In genomic region chr8:105288231-105288630, GRCm38 (mm10) we compare ENCODE assay signal across 9 mouse cellular contexts. TPM values are rescaled to one million over a fixed set of nuclear protein-coding genes. Genes with fewer than 3 reads are reported as not detected.
DNase-seq lines count a peak whose midpoint lies in the region; ATAC-seq lines count a peak whose summit lies in the region.
"Had no signal": no experiment of that assay in that cellular context is flagged by ENCODE, and none has a peak within 500 bp of the region (broad histone marks: within the 10 kb centered on the region; RNA-seq: fewer than 3 reads in every experiment).

No protein-coding gene starts in this region.

- DNase-seq in ovary, postnatal 36 days (ENCODE audit: low spot score) = peak; percentile 2
- no peak for DNase-seq in ovary, adult 18-20 months (ENCODE audit: low spot score)
- no peak for DNase-seq in forebrain, embryonic 10.5 days (ENCODE audit: extremely low spot score, low spot score)
- no peak for DNase-seq in intestine, embryonic 14.5 days (ENCODE audit: low spot score)
- no peak for DNase-seq in layer of hippocampus, adult 9-10 months (ENCODE audit: low spot score)
- no peak for DNase-seq in testis, postnatal 10 days (ENCODE audit: low spot score)
- no peak for DNase-seq in natural killer cell, adult 2 months (ENCODE audit: low spot score in 2 of 2)

- peaks cover 55% of the 10 kb centered on the region for H3K27me3 ChIP-seq in forebrain, embryonic 10.5 days (ENCODE audit: poor library complexity, severe bottlenecking)
- H3K27me3 ChIP-seq in intestine, embryonic 14.5 days (replicated peaks; ENCODE audit: control insufficient read depth, insufficient read depth, low read length) = peaks cover 10% of the 10 kb centered on the region
- H3K27me3 ChIP-seq in neural tube, embryonic 14.5 days (ENCODE audit: control insufficient read depth, insufficient read depth, low read length) = no peaks in the 10 kb centered on the region

- peaks cover 20% of the 10 kb centered on the region for H3K36me3 ChIP-seq in forebrain, embryonic 10.5 days (replicated peaks)
- peaks cover 5% of the 10 kb centered on the region for H3K36me3 ChIP-seq in intestine, embryonic 14.5 days (ENCODE audit: control insufficient read depth, insufficient read depth, low read length)
- H3K36me3 ChIP-seq in neural tube, embryonic 14.5 days (ENCODE audit: control insufficient read depth, insufficient read depth, low read length) = peaks cover 11% of the 10 kb centered on the region; the same call in 1 of the 2 replicates

- H3K27ac ChIP-seq in forebrain, embryonic 10.5 days = peak overlapping the region; percentile 96; the same call in 1 of the 2 replicates
- H3K27ac ChIP-seq in intestine, embryonic 14.5 days (ENCODE audit: low read depth) = no peak overlapping the region
- no peak overlapping the region for H3K27ac ChIP-seq in neural tube, embryonic 14.5 days (ENCODE audit: low read depth, low read length)

- H3K9ac ChIP-seq in intestine, embryonic 14.5 days (ENCODE audit: low read length) = no peak overlapping the region
- peak overlapping the region; percentile 2; the same call in 1 of the 2 replicates for H3K9ac ChIP-seq in neural tube, embryonic 14.5 days (replicated peaks; ENCODE audit: low read depth, low read length)
- H3K9ac ChIP-seq: liver, postnatal 0 days had no signal

- H3K4me3 ChIP-seq in forebrain, embryonic 10.5 days = peak overlapping the region; percentile 65
- H3K4me3 ChIP-seq in intestine, embryonic 14.5 days (ENCODE audit: low read depth, low read length) = 0 out of 2 replicates have a peak overlapping the region, but pooled peaks have one; percentile 51
- peak overlapping the region; percentile 38 for H3K4me3 ChIP-seq in neural tube, embryonic 14.5 days (ENCODE audit: low read depth, low read length)

- peaks cover 35% of the 10 kb centered on the region for H3K4me1 ChIP-seq in forebrain, embryonic 10.5 days
- peaks cover 10% of the 10 kb centered on the region for H3K4me1 ChIP-seq in intestine, embryonic 14.5 days (replicated peaks; ENCODE audit: control insufficient read depth, insufficient read depth, low read length)
- peaks cover 23% of the 10 kb centered on the region for H3K4me1 ChIP-seq in neural tube, embryonic 14.5 days (ENCODE audit: control insufficient read depth, insufficient read depth, low read length)

- peak overlapping the region; percentile 85 for H3K4me2 ChIP-seq in intestine, embryonic 14.5 days (ENCODE audit: low read length)
- peak overlapping the region; percentile 78 for H3K4me2 ChIP-seq in neural tube, embryonic 14.5 days (ENCODE audit: low read depth, low read length)

- H3K9me3 ChIP-seq in forebrain, embryonic 10.5 days = no peaks in the 10 kb centered on the region
- H3K9me3 ChIP-seq in intestine, embryonic 14.5 days (ENCODE audit: control insufficient read depth, low read length) = no peaks in the 10 kb centered on the region
- H3K9me3 ChIP-seq in neural tube, embryonic 14.5 days (ENCODE audit: control insufficient read depth, low read length) = no peaks in the 10 kb centered on the region

- 91% methylated on average over 5 of the region's 5 CpGs for WGBS in forebrain, embryonic 10.5 days
- WGBS in intestine, embryonic 14.5 days = 90% methylated on average over 5 of the region's 5 CpGs
- WGBS in neural tube, embryonic 14.5 days = 89% methylated on average over 5 of the region's 5 CpGs

- no peak for ATAC-seq in intestine, embryonic 14.5 days (replicated peaks; ENCODE audit: low FRiP score, low TSS enrichment, low read depth)
- no peak for ATAC-seq in neural tube, embryonic 14.5 days (ENCODE audit: low read depth)

RNA-seq across cellular contexts. Expression of gene 4931428F04Rik, which starts 1.4 kb away (rescaled TPM):
- 16.5 and 19.8 TPM in 2 replicates for polyA plus RNA-seq in forebrain, embryonic 10.5 days (2016; fragmentation: Nextera tagmentation; extraction: Ambion mirVana)
- polyA plus RNA-seq in intestine, embryonic 14.5 days (2014; fragmentation: Nextera tagmentation; extraction: Ambion mirVana) = 9.1 and 11.7 TPM in 2 replicates
- polyA plus RNA-seq in neural tube, embryonic 14.5 days (2014; fragmentation: Nextera tagmentation; extraction: Ambion mirVana) = 84.6 and 118 TPM in 2 replicates

RNA-seq across cellular contexts. Expression of gene Exoc3l, which starts 7.7 kb away (rescaled TPM):
- polyA plus RNA-seq in forebrain, embryonic 10.5 days (2016; fragmentation: Nextera tagmentation; extraction: Ambion mirVana) = 11.5 and 11.6 TPM in 2 replicates
- polyA plus RNA-seq in intestine, embryonic 14.5 days (2014; fragmentation: Nextera tagmentation; extraction: Ambion mirVana) = 9.8 and 10.1 TPM in 2 replicates
- 8.0 and 12.5 TPM in 2 replicates for polyA plus RNA-seq in neural tube, embryonic 14.5 days (2014; fragmentation: Nextera tagmentation; extraction: Ambion mirVana)

RNA-seq across cellular contexts. Expression of gene E2f4, which starts 9.2 kb away (rescaled TPM):
- 136 and 144 TPM in 2 replicates for polyA plus RNA-seq in forebrain, embryonic 10.5 days (2016; fragmentation: Nextera tagmentation; extraction: Ambion mirVana)
- polyA plus RNA-seq in intestine, embryonic 14.5 days (2014; fragmentation: Nextera tagmentation; extraction: Ambion mirVana) = 114 and 119 TPM in 2 replicates
- polyA plus RNA-seq in neural tube, embryonic 14.5 days (2014; fragmentation: Nextera tagmentation; extraction: Ambion mirVana) = 46.4 and 49.7 TPM in 2 replicates

RNA-seq across cellular contexts. Expression of gene Nol3, which starts 12.3 kb away (rescaled TPM):
- polyA plus RNA-seq in forebrain, embryonic 10.5 days (2016; fragmentation: Nextera tagmentation; extraction: Ambion mirVana) = 0.57 and 0.99 TPM in 2 replicates
- polyA plus RNA-seq in intestine, embryonic 14.5 days (2014; fragmentation: Nextera tagmentation; extraction: Ambion mirVana) = 1.3 and 1.4 TPM in 2 replicates
- polyA plus RNA-seq in neural tube, embryonic 14.5 days (2014; fragmentation: Nextera tagmentation; extraction: Ambion mirVana) = 5.5 and 5.9 TPM in 2 replicates

RNA-seq across cellular contexts. Expression of gene Elmo3, which starts 17.2 kb away (rescaled TPM):
- 1.8 and 1.9 TPM in 2 replicates for polyA plus RNA-seq in forebrain, embryonic 10.5 days (2016; fragmentation: Nextera tagmentation; extraction: Ambion mirVana)
- polyA plus RNA-seq in intestine, embryonic 14.5 days (2014; fragmentation: Nextera tagmentation; extraction: Ambion mirVana) = 16.8 and 17.7 TPM in 2 replicates
- polyA plus RNA-seq in neural tube, embryonic 14.5 days (2014; fragmentation: Nextera tagmentation; extraction: Ambion mirVana) = 0.77 and 1.3 TPM in 2 replicates
